In the genomic region with DNA sequence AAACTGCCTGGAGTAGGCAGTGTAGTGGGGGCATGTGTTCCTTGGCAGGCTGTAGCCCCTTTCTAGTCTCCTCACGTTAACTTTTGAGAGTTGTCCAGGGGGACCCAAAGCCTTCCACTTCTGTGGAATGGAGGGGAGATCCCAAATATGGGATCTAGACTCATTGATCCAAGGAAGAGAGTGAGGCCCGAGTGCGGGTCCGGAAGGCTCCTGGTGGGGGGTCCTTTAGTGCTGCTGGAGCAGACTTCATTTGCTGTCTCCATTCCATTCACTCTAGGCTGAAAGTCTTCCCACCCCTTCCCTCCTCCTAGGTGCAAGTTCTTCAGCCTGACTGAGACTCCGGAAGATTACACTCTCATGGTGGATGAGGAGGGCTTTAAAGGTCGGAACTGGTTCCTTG, we compare ENCODE assay signal across 8 mouse cellular contexts. TPM values are rescaled to one million over a fixed set of nuclear protein-coding genes. Genes with fewer than 3 reads are reported as not detected.
DNase-seq lines count a peak whose midpoint lies in the region; ATAC-seq and TF ChIP-seq lines count a peak whose summit lies in the region.

No protein-coding gene starts in this region.

- peaks cover 15% of the 10 kb centered on the region for H3K36me3 ChIP-seq in kidney, postnatal 0 days (ENCODE audit: insufficient read depth, low read length)
- peaks cover 22% of the 10 kb centered on the region for H3K36me3 ChIP-seq in hindbrain, postnatal 0 days (ENCODE audit: insufficient read depth, low read length)
- peaks cover 19% of the 10 kb centered on the region for H3K36me3 ChIP-seq in midbrain, postnatal 0 days (ENCODE audit: insufficient read depth, low read length)

- 11% methylated on average over 6 of the region's 6 CpGs for WGBS in kidney, postnatal 0 days
- WGBS in hindbrain, postnatal 0 days: 4% methylated on average over 6 of the region's 6 CpGs
- WGBS in midbrain, postnatal 0 days: 3% methylated on average over 6 of the region's 6 CpGs

- H3K27me3 ChIP-seq in kidney, postnatal 0 days (ENCODE audit: insufficient read depth, low read length): no peaks in the 10 kb centered on the region
- no peaks in the 10 kb centered on the region for H3K27me3 ChIP-seq in hindbrain, postnatal 0 days (ENCODE audit: insufficient read depth, low read length)
- peaks cover 15% of the 10 kb centered on the region for H3K27me3 ChIP-seq in midbrain, postnatal 0 days (ENCODE audit: insufficient read depth, low read length)

- H3K4me3 ChIP-seq in kidney, postnatal 0 days (replicated peaks; ENCODE audit: low read depth, low read length): peak overlapping the region; percentile 37
- H3K4me3 ChIP-seq in brown adipose tissue, adult 24 weeks (ENCODE audit: insufficient read depth, low read depth, low read length): peak overlapping the region; percentile 65
- peak overlapping the region; percentile 32 for H3K4me3 ChIP-seq in hindbrain, postnatal 0 days (ENCODE audit: low read length)
- peak overlapping the region; percentile 35 for H3K4me3 ChIP-seq in midbrain, postnatal 0 days (ENCODE audit: low read depth, low read length)

- H3K9me3 ChIP-seq in kidney, postnatal 0 days (replicated peaks; ENCODE audit: low read length): no peaks in the 10 kb centered on the region
- H3K9me3 ChIP-seq in hindbrain, postnatal 0 days (ENCODE audit: low read length): no peaks in the 10 kb centered on the region
- no peaks in the 10 kb centered on the region for H3K9me3 ChIP-seq in midbrain, postnatal 0 days (ENCODE audit: low read length)

- H3K9ac ChIP-seq in kidney, postnatal 0 days (ENCODE audit: low read depth, low read length): peak overlapping the region; percentile 46
- H3K9ac ChIP-seq in hindbrain, postnatal 0 days (replicated peaks; ENCODE audit: low read length): peak overlapping the region; percentile 29; the same call in 1 of the 2 replicates
- 0 out of 2 replicates have a peak overlapping the region, but pooled peaks have one; percentile 36 for H3K9ac ChIP-seq in midbrain, postnatal 0 days (replicated peaks; ENCODE audit: low read length, poor library complexity, severe bottlenecking)

- no peak for ATAC-seq in kidney, postnatal 0 days (replicated peaks; ENCODE audit: low FRiP score, low read depth)
- ATAC-seq in hindbrain, postnatal 0 days: no peak
- no peak for ATAC-seq in midbrain, postnatal 0 days (ENCODE audit: low FRiP score)
- no peak for ATAC-seq in granulocyte monocyte progenitor cell, adult 5-6 weeks (replicated peaks; ENCODE audit: poor library complexity, severe bottlenecking)

- no peaks in the 10 kb centered on the region; the same call in 1 of the 2 replicates for H3K4me1 ChIP-seq in kidney, postnatal 0 days (replicated peaks; ENCODE audit: insufficient read depth, low read length)
- peaks cover 14% of the 10 kb centered on the region for H3K4me1 ChIP-seq in brown adipose tissue, adult 24 weeks (ENCODE audit: control insufficient read depth, insufficient read depth, insufficient read length, low read length)
- peaks cover 4% of the 10 kb centered on the region; the same call in 1 of the 2 replicates for H3K4me1 ChIP-seq in hindbrain, postnatal 0 days (ENCODE audit: insufficient read depth, low read length)
- H3K4me1 ChIP-seq in midbrain, postnatal 0 days (ENCODE audit: insufficient read depth, low read length): no peaks in the 10 kb centered on the region

- DNase-seq in kidney, postnatal 0 days (ENCODE audit: low spot score): no peak
- no peak for DNase-seq in kidney, postnatal 36 days
- no peak for DNase-seq in hindbrain, postnatal 0 days (ENCODE audit: low spot score)
- DNase-seq in midbrain, postnatal 0 days (ENCODE audit: low spot score): no peak
- no peak for DNase-seq in spleen, postnatal 14 days (ENCODE audit: low spot score in 2 of 2)
- DNase-seq in cerebellum, postnatal 36 days: no peak

- peak overlapping the region; percentile 74 for H3K4me2 ChIP-seq in kidney, postnatal 0 days (ENCODE audit: low read length)
- peak overlapping the region; percentile 66 for H3K4me2 ChIP-seq in hindbrain, postnatal 0 days (ENCODE audit: low read depth, low read length)
- peak overlapping the region; percentile 65 for H3K4me2 ChIP-seq in midbrain, postnatal 0 days (ENCODE audit: low read depth, low read length, poor library complexity, severe bottlenecking)

- no peak for TF ChIP-seq CTCF in kidney, postnatal 0 days (IDR thresholded peaks at IDR 0.05; ENCODE audit: low read depth)
- TF ChIP-seq CTCF in hindbrain, postnatal 0 days (IDR thresholded peaks at IDR 0.05; ENCODE audit: low read depth): no peak
- TF ChIP-seq CTCF in midbrain, postnatal 0 days (IDR thresholded peaks at IDR 0.05): no peak

- no peak overlapping the region for H3K27ac ChIP-seq in kidney, postnatal 0 days
- H3K27ac ChIP-seq in brown adipose tissue, adult 24 weeks (replicated peaks; ENCODE audit: low read depth, low read length): peak overlapping the region; percentile 75
- peak overlapping the region; percentile 37; the same call in 1 of the 2 replicates for H3K27ac ChIP-seq in hindbrain, postnatal 0 days
- H3K27ac ChIP-seq in midbrain, postnatal 0 days (ENCODE audit: low read depth, low read length): peak overlapping the region; percentile 43

RNA-seq across cellular contexts. Expression of gene Castor1, which starts 0.6 kb away (rescaled TPM):
- 6.5 and 6.7 TPM in 2 replicates for polyA plus RNA-seq in kidney, postnatal 0 days (2015; fragmentation: Nextera tagmentation; extraction: Ambion mirVana)
- polyA plus RNA-seq in brown adipose tissue, adult 24 weeks (2012; ENCODE audit: insufficient read depth, insufficient read length, missing spikeins): 2.4 and 3.4 TPM in 2 replicates
- 20.6 and 20.7 TPM in 2 replicates for total RNA-seq in hindbrain, postnatal 0 days (2014; rRNA removed)
- 10.6 and 12.4 TPM in 2 replicates for polyA plus RNA-seq in hindbrain, postnatal 0 days (2015; fragmentation: Nextera tagmentation; extraction: Ambion mirVana)
- 9.7 and 10.6 TPM in 2 replicates for total RNA-seq in midbrain, postnatal 0 days (2014; rRNA removed)
- 4.9 and 7.5 TPM in 2 replicates for polyA plus RNA-seq in midbrain, postnatal 0 days (2015; fragmentation: Nextera tagmentation; extraction: Ambion mirVana)
- not detected in 2 replicates for total RNA-seq in granulocyte monocyte progenitor cell, adult 5-6 weeks (2014; fragmentation: Nextera tagmentation)
- 0.10 TPM in 1 of 2 replicates, not detected in the other for total RNA-seq in granulocyte monocyte progenitor cell, adult 5-6 weeks (2017)

RNA-seq across cellular contexts. Expression of gene Osm, which starts 17.6 kb away (rescaled TPM):
- polyA plus RNA-seq in kidney, postnatal 0 days (2015; fragmentation: Nextera tagmentation; extraction: Ambion mirVana): 0.09 and 0.11 TPM in 2 replicates
- not detected in 2 replicates for polyA plus RNA-seq in brown adipose tissue, adult 24 weeks (2012; ENCODE audit: insufficient read depth, insufficient read length, missing spikeins)
- 0.40 TPM in 1 of 2 replicates, not detected in the other for total RNA-seq in hindbrain, postnatal 0 days (2014; rRNA removed)
- 0.08 TPM in 1 of 2 replicates, not detected in the other for polyA plus RNA-seq in hindbrain, postnatal 0 days (2015; fragmentation: Nextera tagmentation; extraction: Ambion mirVana)
- total RNA-seq in midbrain, postnatal 0 days (2014; rRNA removed): 0.16 TPM in 1 of 2 replicates, not detected in the other
- polyA plus RNA-seq in midbrain, postnatal 0 days (2015; fragmentation: Nextera tagmentation; extraction: Ambion mirVana): 0.10 and 0.14 TPM in 2 replicates
- 6.4 and 10.8 TPM in 2 replicates for total RNA-seq in granulocyte monocyte progenitor cell, adult 5-6 weeks (2014; fragmentation: Nextera tagmentation)
- total RNA-seq in granulocyte monocyte progenitor cell, adult 5-6 weeks (2017): 16.6 and 18.9 TPM in 2 replicates

RNA-seq across cellular contexts. Expression of gene Tbc1d10a, which starts 32.0 kb away (rescaled TPM):
- polyA plus RNA-seq in kidney, postnatal 0 days (2015; fragmentation: Nextera tagmentation; extraction: Ambion mirVana): 40.6 and 41.1 TPM in 2 replicates
- 2.4 and 2.9 TPM in 2 replicates for polyA plus RNA-seq in brown adipose tissue, adult 24 weeks (2012; ENCODE audit: insufficient read depth, insufficient read length, missing spikeins)
- 59.1 and 60.8 TPM in 2 replicates for total RNA-seq in hindbrain, postnatal 0 days (2014; rRNA removed)
- 34.2 TPM in 2 replicates for polyA plus RNA-seq in hindbrain, postnatal 0 days (2015; fragmentation: Nextera tagmentation; extraction: Ambion mirVana)
- total RNA-seq in midbrain, postnatal 0 days (2014; rRNA removed): 41.9 and 48.4 TPM in 2 replicates
- polyA plus RNA-seq in midbrain, postnatal 0 days (2015; fragmentation: Nextera tagmentation; extraction: Ambion mirVana): 31.9 and 36.2 TPM in 2 replicates
- 2.9 and 5.2 TPM in 2 replicates for total RNA-seq in granulocyte monocyte progenitor cell, adult 5-6 weeks (2014; fragmentation: Nextera tagmentation)
- 5.4 and 9.7 TPM in 2 replicates for total RNA-seq in granulocyte monocyte progenitor cell, adult 5-6 weeks (2017)

RNA-seq across cellular contexts. Expression of gene Lif, which starts 38.7 kb away (rescaled TPM):
- polyA plus RNA-seq in kidney, postnatal 0 days (2015; fragmentation: Nextera tagmentation; extraction: Ambion mirVana): 0.11 and 0.24 TPM in 2 replicates
- 0.36 TPM in 1 of 2 replicates, not detected in the other for polyA plus RNA-seq in brown adipose tissue, adult 24 weeks (2012; ENCODE audit: insufficient read depth, insufficient read length, missing spikeins)
- 0.21 and 0.22 TPM in 2 replicates for total RNA-seq in hindbrain, postnatal 0 days (2014; rRNA removed)
- polyA plus RNA-seq in hindbrain, postnatal 0 days (2015; fragmentation: Nextera tagmentation; extraction: Ambion mirVana): 0.08 and 0.10 TPM in 2 replicates
- 0.05 TPM in 2 replicates for total RNA-seq in midbrain, postnatal 0 days (2014; rRNA removed)
- 0.05 TPM in 1 of 2 replicates, not detected in the other for polyA plus RNA-seq in midbrain, postnatal 0 days (2015; fragmentation: Nextera tagmentation; extraction: Ambion mirVana)
- 0.38 and 0.56 TPM in 2 replicates for total RNA-seq in granulocyte monocyte progenitor cell, adult 5-6 weeks (2014; fragmentation: Nextera tagmentation)
- 0.86 and 1.2 TPM in 2 replicates for total RNA-seq in granulocyte monocyte progenitor cell, adult 5-6 weeks (2017)

RNA-seq across cellular contexts. Expression of gene Sf3a1, which starts 58.5 kb away (rescaled TPM):
- polyA plus RNA-seq in kidney, postnatal 0 days (2015; fragmentation: Nextera tagmentation; extraction: Ambion mirVana): 31.2 and 31.3 TPM in 2 replicates
- 7.3 and 13.4 TPM in 2 replicates for polyA plus RNA-seq in brown adipose tissue, adult 24 weeks (2012; ENCODE audit: insufficient read depth, insufficient read length, missing spikeins)
- 41.9 and 45.4 TPM in 2 replicates for total RNA-seq in hindbrain, postnatal 0 days (2014; rRNA removed)
- polyA plus RNA-seq in hindbrain, postnatal 0 days (2015; fragmentation: Nextera tagmentation; extraction: Ambion mirVana): 30.6 and 31.6 TPM in 2 replicates
- total RNA-seq in midbrain, postnatal 0 days (2014; rRNA removed): 46.0 and 49.6 TPM in 2 replicates
- 34.2 and 37.3 TPM in 2 replicates for polyA plus RNA-seq in midbrain, postnatal 0 days (2015; fragmentation: Nextera tagmentation; extraction: Ambion mirVana)
- 65.9 and 92.2 TPM in 2 replicates for total RNA-seq in granulocyte monocyte progenitor cell, adult 5-6 weeks (2014; fragmentation: Nextera tagmentation)
- 31.2 and 35.6 TPM in 2 replicates for total RNA-seq in granulocyte monocyte progenitor cell, adult 5-6 weeks (2017)
